27 mouse cellular contexts compared by ENCODE assay signal in the genomic region with DNA sequence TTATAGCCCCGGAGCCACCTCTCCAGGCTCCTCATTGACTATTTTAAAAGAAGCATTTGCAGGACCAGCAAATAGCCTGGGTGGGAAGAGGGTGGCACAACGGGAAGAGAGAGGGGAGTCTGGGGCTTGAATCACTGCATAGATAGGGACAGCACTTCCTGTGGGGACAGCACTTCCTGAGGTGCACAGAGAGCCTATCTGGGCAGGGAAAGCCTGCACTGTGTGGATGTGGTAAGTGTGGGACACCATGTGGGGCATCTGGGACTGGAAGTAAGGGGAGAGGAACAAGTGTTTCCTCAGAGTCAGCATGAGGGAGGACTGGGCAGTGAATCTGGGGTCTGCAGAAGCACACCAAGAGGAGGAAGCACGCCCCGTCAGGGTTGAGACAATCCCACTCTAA. TPM values are rescaled to one million over a fixed set of nuclear protein-coding genes. Genes with fewer than 3 reads are reported as not detected.
A peak's percentile ranks its signal among the peaks of the same experiment; 100 is the strongest.
DNase-seq lines count a peak whose midpoint lies in the region; ATAC-seq and TF ChIP-seq lines count a peak whose summit lies in the region.
"Had no signal": no experiment of that assay in that cellular context is flagged by ENCODE, and none has a peak within 500 bp of the region (broad histone marks: within the 10 kb centered on the region; RNA-seq: fewer than 3 reads in every experiment).

No protein-coding gene starts in this region.

- no peaks in the 10 kb centered on the region for H3K27me3 ChIP-seq in forebrain, postnatal 0 days (ENCODE audit: insufficient read depth, low read length)
- no peaks in the 10 kb centered on the region for H3K27me3 ChIP-seq in forebrain, embryonic 14.5 days (replicated peaks; ENCODE audit: control insufficient read depth, insufficient read depth, low read length)
- H3K27me3 ChIP-seq: embryonic facial prominence, embryonic 15.5 days; forebrain, embryonic 15.5 days; kidney, embryonic 15.5 days; lung, embryonic 15.5 days; midbrain, embryonic 12.5 days; Patski had no signal

- TF ChIP-seq CTCF in forebrain, postnatal 0 days (IDR thresholded peaks at IDR 0.05; ENCODE audit: low read depth), result no peak
- TF ChIP-seq CTCF in left cerebral cortex, adult 2 months (IDR thresholded peaks at IDR 0.05), result no peak

- H3K9me3 ChIP-seq in forebrain, postnatal 0 days (ENCODE audit: low read length), result no peaks in the 10 kb centered on the region
- no peaks in the 10 kb centered on the region for H3K9me3 ChIP-seq in forebrain, embryonic 14.5 days (replicated peaks; ENCODE audit: control insufficient read depth, low read length)
- H3K9me3 ChIP-seq: embryonic facial prominence, embryonic 15.5 days; forebrain, embryonic 15.5 days; G1E; heart, embryonic 10.5 days; kidney, embryonic 15.5 days; lung, embryonic 15.5 days; midbrain, embryonic 12.5 days had no signal

- DNase-seq in forebrain, postnatal 0 days, result no peak
- DNase-seq in forebrain, embryonic 14.5 days (ENCODE audit: low spot score), result no peak
- peak; percentile 24 for DNase-seq in thymus, postnatal 0 days (ENCODE audit: low spot score)
- DNase-seq in thymus, postnatal 14 days, result no peak
- DNase-seq in left cerebral cortex, adult 2 months (ENCODE audit: extremely low spot score in 1 of 2, low spot score in 2 of 2), result no peak
- DNase-seq in gastrocnemius, postnatal 14 days, result no peak
- DNase-seq in gastrocnemius, adult 8-10 months (ENCODE audit: low spot score in 2 of 2), result no peak
- DNase-seq: adrenal gland, postnatal 10 days; cerebellum, adult 2 months; cerebellum, postnatal 36 days; gastrocnemius, postnatal 25 days; kidney, adult 11 months; kidney, postnatal 4 days; lung, postnatal 36 days; right cerebral cortex, postnatal 4 days; thymus, postnatal 36 days had no signal

- no peak overlapping the region for H3K4me3 ChIP-seq in forebrain, postnatal 0 days (ENCODE audit: low read depth, low read length)
- no peak overlapping the region for H3K4me3 ChIP-seq in forebrain, embryonic 14.5 days (ENCODE audit: low read depth, low read length)
- no peak overlapping the region for H3K4me3 ChIP-seq in left cerebral cortex, adult 2 months
- H3K4me3 ChIP-seq: embryonic facial prominence, embryonic 15.5 days; forebrain, embryonic 15.5 days; heart, embryonic 10.5 days; kidney, embryonic 15.5 days; lung, embryonic 15.5 days; midbrain, embryonic 12.5 days had no signal

- no peak overlapping the region for H3K4me2 ChIP-seq in forebrain, postnatal 0 days (ENCODE audit: low read depth)
- no peak overlapping the region for H3K4me2 ChIP-seq in forebrain, embryonic 14.5 days (ENCODE audit: low read length)
- H3K4me2 ChIP-seq: embryonic facial prominence, embryonic 15.5 days; forebrain, embryonic 15.5 days; kidney, embryonic 15.5 days; lung, embryonic 15.5 days; midbrain, embryonic 12.5 days had no signal

- 85% methylated on average over 4 of the region's 4 CpGs for WGBS in forebrain, postnatal 0 days
- WGBS in forebrain, embryonic 14.5 days, result 85% methylated on average over 4 of the region's 4 CpGs

- peak; percentile 21; the same call in 1 of the 2 replicates for ATAC-seq in forebrain, postnatal 0 days
- ATAC-seq in forebrain, embryonic 14.5 days, result no peak
- ATAC-seq in megakaryocyte, adult 5-6 weeks (ENCODE audit: poor library complexity, severe bottlenecking), result peak; percentile 55
- ATAC-seq: forebrain, embryonic 15.5 days; hindbrain, postnatal 0 days; Patski had no signal

- no peak overlapping the region for H3K9ac ChIP-seq in forebrain, postnatal 0 days
- H3K9ac ChIP-seq in forebrain, embryonic 14.5 days (ENCODE audit: low read length), result no peak overlapping the region
- H3K9ac ChIP-seq: embryonic facial prominence, embryonic 15.5 days; forebrain, embryonic 15.5 days; kidney, embryonic 15.5 days; liver, embryonic 14.5 days; lung, embryonic 15.5 days; midbrain, embryonic 12.5 days had no signal

- H3K36me3 ChIP-seq in forebrain, postnatal 0 days (ENCODE audit: insufficient read depth), result peaks cover 36% of the 10 kb centered on the region
- peaks cover 35% of the 10 kb centered on the region; the same call in 1 of the 2 replicates for H3K36me3 ChIP-seq in forebrain, embryonic 14.5 days (ENCODE audit: control insufficient read depth, insufficient read depth, low read length)
- H3K36me3 ChIP-seq: kidney, embryonic 15.5 days had no signal

- no peaks in the 10 kb centered on the region for H3K4me1 ChIP-seq in forebrain, postnatal 0 days (ENCODE audit: insufficient read depth)
- no peaks in the 10 kb centered on the region for H3K4me1 ChIP-seq in forebrain, embryonic 14.5 days (ENCODE audit: control insufficient read depth, insufficient read depth, low read length)
- H3K4me1 ChIP-seq: forebrain, embryonic 15.5 days had no signal

- H3K27ac ChIP-seq in forebrain, postnatal 0 days (ENCODE audit: low read depth, low read length), result no peak overlapping the region
- no peak overlapping the region for H3K27ac ChIP-seq in forebrain, embryonic 14.5 days (ENCODE audit: low read depth, low read length)
- H3K27ac ChIP-seq in left cerebral cortex, adult 2 months, result no peak overlapping the region
- H3K27ac ChIP-seq: embryonic facial prominence, embryonic 15.5 days; forebrain, embryonic 15.5 days; hindbrain, postnatal 0 days; kidney, embryonic 15.5 days; liver, embryonic 14.5 days; lung, embryonic 15.5 days; midbrain, embryonic 12.5 days had no signal

- intact Hi-C loops in left cerebral cortex, adult 2 months (cut with DNase I), result no loop called here
- intact Hi-C loops in gastrocnemius, postnatal 14 days (cut with DNase I; ENCODE audit: low total_unique reads), result loop anchor here (5.0 kb wide), 1 partner anchor 281 kb away; no protein-coding TSS in a partner anchor

RNA-seq across cellular contexts. Expression of a gene that starts 17.1 kb away (rescaled TPM):
- 107 and 113 TPM in 2 replicates for total RNA-seq in forebrain, postnatal 0 days (2014; rRNA removed)
- 66.1 and 66.6 TPM in 2 replicates for polyA plus RNA-seq in forebrain, postnatal 0 days (2015; fragmentation: Nextera tagmentation; extraction: Ambion mirVana)
- polyA plus RNA-seq in forebrain, embryonic 14.5 days (2014; fragmentation: Nextera tagmentation; extraction: Ambion mirVana), result 57.5 and 62.4 TPM in 2 replicates
- polyA plus RNA-seq in thymus, postnatal 0 days (2015; fragmentation: Nextera tagmentation; extraction: Ambion mirVana), result 2.1 and 2.2 TPM in 2 replicates
- not detected in 2 replicates for total RNA-seq in megakaryocyte, adult 5-6 weeks (2015)
- total RNA-seq in megakaryocyte, adult 5-6 weeks (2017), result 0.04 TPM in 2 replicates
- 10 to 100 TPM; 69.9 to 74.0 TPM for total RNA-seq in left cerebral cortex, adult 2 months (2021)
- total RNA-seq in gastrocnemius, postnatal 14 days (2021), result 1 to 10 TPM; 4.5 to 5.6 TPM
- 1 to 10 TPM in 3 of 4 experiments, under 1 TPM in 1; 0.82 to 1.6 (median 1.3) TPM for total RNA-seq in gastrocnemius, adult 8-10 months (2022)

RNA-seq across cellular contexts. Expression of a gene that starts 53.8 kb away (rescaled TPM):
- total RNA-seq in forebrain, postnatal 0 days (2014; rRNA removed), result 20.4 and 27.7 TPM in 2 replicates
- 40.8 and 41.4 TPM in 2 replicates for polyA plus RNA-seq in forebrain, postnatal 0 days (2015; fragmentation: Nextera tagmentation; extraction: Ambion mirVana)
- polyA plus RNA-seq in forebrain, embryonic 14.5 days (2014; fragmentation: Nextera tagmentation; extraction: Ambion mirVana), result 59.1 and 62.3 TPM in 2 replicates
- 67.2 and 68.2 TPM in 2 replicates for polyA plus RNA-seq in thymus, postnatal 0 days (2015; fragmentation: Nextera tagmentation; extraction: Ambion mirVana)
- total RNA-seq in megakaryocyte, adult 5-6 weeks (2015), result 19.2 and 19.9 TPM in 2 replicates
- total RNA-seq in megakaryocyte, adult 5-6 weeks (2017), result 38.2 and 42.9 TPM in 2 replicates
- 10 to 100 TPM; 21.2 to 23.2 TPM for total RNA-seq in left cerebral cortex, adult 2 months (2021)
- total RNA-seq in gastrocnemius, postnatal 14 days (2021), result 10 to 100 TPM; 18.3 to 19.2 TPM
- 10 to 100 TPM; 19.6 to 23.0 (median 20.8) TPM for total RNA-seq in gastrocnemius, adult 8-10 months (2022)

Comparison
In these comparisons a context has a peak if more than half of its experiments do, and no peak if none do; other contexts are left out.
1. RNA of a gene that starts 17.1 kb away (total RNA-seq): 107 to 113 TPM in forebrain, postnatal 0 days and 69.9 to 74.0 TPM in left cerebral cortex, adult 2 months; 4.5 to 5.6 TPM in gastrocnemius, postnatal 14 days, 0.82 to 1.6 TPM in gastrocnemius, adult 8-10 months and 0.04 TPM in megakaryocyte, adult 5-6 weeks; every median in the first group is over 10 times any median in the second.